Mouse (Mus musculus) CH12.LX (cell line): ENCODE measurements around the gene S100a7a. TPM values are rescaled to one million over a fixed set of nuclear protein-coding genes. Genes with fewer than 3 reads are reported as not detected.

Experiments
- DNase-seq: peaks from one replicate; pipeline ENCODE4 v3.0.0-alpha.2; 2013; ENCODE audit errors: extremely low read depth
- H3K27ac ChIP-seq: 2 replicates; pipeline ENCODE4 v1.5.1; 2012; ENCODE audit warnings: low read depth, mild to moderate bottlenecking, control low read depth, moderate library complexity; ENCODE audit not compliant: insufficient read depth
- H3K27me3 ChIP-seq: replicated peaks from 2 replicates; pipeline ENCODE3; 2012; ENCODE audit warnings: inconsistent platforms
- H3K36me3 ChIP-seq, 2 experiments: replicated peaks in 1 of 2; 2 replicates each; pipeline versions ENCODE3 to v1.6.1; 2012; ENCODE audit warnings: inconsistent platforms in 1 of 2, low read length in 1 of 2, mild to moderate bottlenecking in 1 of 2, mixed read lengths in 1 of 2, moderate library complexity in 1 of 2; ENCODE audit not compliant: control insufficient read depth in 1 of 2, insufficient read depth in 1 of 2
- H3K4me1 ChIP-seq, 2 experiments: 2 replicates each; pipeline ENCODE4 v1.6.1; 2012; ENCODE audit warnings: inconsistent platforms in 1 of 2, moderate library complexity in 1 of 2; ENCODE audit not compliant: insufficient read depth in 2 of 2, control insufficient read depth in 1 of 2
- H3K4me2 ChIP-seq: 2 replicates; pipeline ENCODE4 v1.6.1; 2012; ENCODE audit warnings: low read depth, mild to moderate bottlenecking, control low read depth; ENCODE audit not compliant: poor library complexity, insufficient read depth, severe bottlenecking
- H3K4me3 ChIP-seq, 3 experiments: fragments of 150-350 bp in 1 of 3; sonication (generic) in 1 of 3; replicated peaks in 1 of 3; 2 replicates each; pipeline versions ENCODE3 to v1.5.1; 2011 to 2012; ENCODE audit warnings: low read depth in 2 of 3, low read length in 2 of 3, mild to moderate bottlenecking in 2 of 3, moderate library complexity in 2 of 3, control low read depth in 1 of 3, improper control_type of control experiment in 1 of 3, inconsistent platforms in 1 of 3, mixed read lengths in 1 of 3; ENCODE audit not compliant: poor library complexity in 1 of 3
- H3K79me2 ChIP-seq: replicated peaks from 2 replicates; pipeline ENCODE4 v1.6.1; 2012; ENCODE audit warnings: mild to moderate bottlenecking, moderate library complexity; ENCODE audit not compliant: control insufficient read depth, poor library complexity, insufficient read depth, severe bottlenecking; ENCODE audit errors: extremely low read depth
- H3K9ac ChIP-seq: 2 replicates; pipeline ENCODE4 v1.6.1; 2012; ENCODE audit warnings: low read depth, mild to moderate bottlenecking, control low read depth, moderate library complexity; ENCODE audit not compliant: insufficient read depth
- H3K9me3 ChIP-seq: replicated peaks from 2 replicates; pipeline ENCODE3; 2012; ENCODE audit warnings: low read length, inconsistent platforms, mixed read lengths
- CHD1 ChIP-seq: IDR thresholded peaks from 2 replicates; pipeline ENCODE4 v1.6.1; 2012; ENCODE audit warnings: low read depth, low read length, improper control_type of control experiment, inconsistent platforms
- CHD2 ChIP-seq: IDR thresholded peaks from 2 replicates; pipeline ENCODE4 v1.6.1; 2011; ENCODE audit warnings: low read length, improper control_type of control experiment
- E2F4 ChIP-seq: IDR thresholded peaks from 2 replicates; pipeline ENCODE4 v1.6.1; 2011; ENCODE audit warnings: low read depth, low read length, improper control_type of control experiment; ENCODE audit not compliant: insufficient replicate concordance
- ELF1 ChIP-seq: IDR thresholded peaks from 2 replicates; pipeline ENCODE4 v1.6.1; 2014; ENCODE audit warnings: low read depth, mild to moderate bottlenecking, inconsistent platforms, low read length, improper control_type of control experiment
- EP300 ChIP-seq: IDR thresholded peaks from 2 replicates; pipeline ENCODE4 v1.6.1; 2011; ENCODE audit warnings: low read length, improper control_type of control experiment
- GABPA ChIP-seq: IDR thresholded peaks from 2 replicates; pipeline ENCODE4 v1.6.1; 2012; ENCODE audit warnings: low read depth, low read length, improper control_type of control experiment, inconsistent platforms; ENCODE audit not compliant: insufficient replicate concordance
- HCFC1 ChIP-seq: IDR thresholded peaks from 2 replicates; pipeline ENCODE4 v1.6.1; 2012; ENCODE audit warnings: low read depth, mild to moderate bottlenecking, inconsistent platforms, low read length, improper control_type of control experiment
- JUND ChIP-seq: conservative IDR thresholded peaks from 2 replicates; pipeline ENCODE4 v1.6.1; 2011; ENCODE audit warnings: low read depth, low read length, improper control_type of control experiment
- KAT2A ChIP-seq: IDR thresholded peaks from 2 replicates; pipeline ENCODE4 v1.6.1; 2012; ENCODE audit warnings: low read length, improper control_type of control experiment, inconsistent platforms; ENCODE audit not compliant: insufficient replicate concordance
- MAX ChIP-seq: IDR thresholded peaks from 2 replicates; pipeline ENCODE4 v1.6.1; 2011; ENCODE audit warnings: low read length, improper control_type of control experiment
- MAZ ChIP-seq: IDR thresholded peaks from 2 replicates; pipeline ENCODE4 v1.6.1; 2012; ENCODE audit warnings: low read depth, mild to moderate bottlenecking, inconsistent platforms, low read length, improper control_type of control experiment, moderate library complexity
- MEF2A ChIP-seq: IDR thresholded peaks from 2 replicates; pipeline ENCODE4 v1.6.1; 2014; ENCODE audit warnings: low read depth, mild to moderate bottlenecking, inconsistent platforms, low read length, improper control_type of control experiment, borderline replicate concordance
- MXI1 ChIP-seq: IDR thresholded peaks from 2 replicates; pipeline ENCODE4 v1.6.1; 2011; ENCODE audit warnings: mild to moderate bottlenecking, low read depth, low read length, improper control_type of control experiment
- NELFE ChIP-seq: IDR thresholded peaks from 2 replicates; pipeline ENCODE4 v1.6.1; 2011; ENCODE audit warnings: low read depth, low read length, improper control_type of control experiment
- PAX5 ChIP-seq: IDR thresholded peaks from 2 replicates; pipeline ENCODE4 v1.6.1; 2012; ENCODE audit warnings: low read length, inconsistent platforms, mixed read lengths
- POLR2A ChIP-seq: IDR thresholded peaks from 2 replicates; pipeline ENCODE4 v1.6.1; 2011; ENCODE audit warnings: low read depth, mild to moderate bottlenecking, improper control_type of control experiment, low read length
- POLR2AphosphoS2 ChIP-seq: IDR thresholded peaks from 2 replicates; pipeline ENCODE4 v1.6.1; 2011; ENCODE audit warnings: low read depth, low read length, improper control_type of control experiment
- RAD21 ChIP-seq: IDR thresholded peaks from 2 replicates; pipeline ENCODE4 v1.6.1; 2011; ENCODE audit warnings: low read depth, mild to moderate bottlenecking, low read length, improper control_type of control experiment, moderate library complexity
- RCOR1 ChIP-seq: conservative IDR thresholded peaks from 2 replicates; pipeline ENCODE4 v1.6.1; 2012; ENCODE audit warnings: low read depth, mild to moderate bottlenecking, inconsistent platforms, low read length, improper control_type of control experiment
- SIN3A ChIP-seq: IDR thresholded peaks from 2 replicates; pipeline ENCODE4 v1.6.1; 2012; ENCODE audit warnings: low read length, improper control_type of control experiment, inconsistent platforms
- TCF12 ChIP-seq: IDR thresholded peaks from 2 replicates; pipeline ENCODE4 v1.6.1; 2014; ENCODE audit warnings: low read depth, mild to moderate bottlenecking, inconsistent platforms, low read length, improper control_type of control experiment
- UBTF ChIP-seq: IDR thresholded peaks from 2 replicates; pipeline ENCODE4 v1.6.1; 2012; ENCODE audit warnings: low read depth, mild to moderate bottlenecking, inconsistent platforms, low read length, improper control_type of control experiment, moderate library complexity
- USF1 ChIP-seq: IDR thresholded peaks from 2 replicates; pipeline ENCODE4 v1.6.1; 2014; ENCODE audit warnings: low read depth, mild to moderate bottlenecking, inconsistent platforms, low read length, improper control_type of control experiment
- USF2 ChIP-seq: conservative IDR thresholded peaks from 2 replicates; pipeline ENCODE4 v1.6.1; 2011; ENCODE audit warnings: low read depth, low read length, improper control_type of control experiment
- ZKSCAN1 ChIP-seq: IDR thresholded peaks from 2 replicates; pipeline ENCODE4 v1.6.1; 2012; ENCODE audit warnings: low read depth, inconsistent platforms, low read length, improper control_type of control experiment, borderline replicate concordance
- dilution Hi-C: fragments of 300-500 bp; cut with MboI; formaldehyde crosslinking; loops from 2 replicates; pipeline ENCODE4 v1.14.3; 2020; ENCODE audit warnings: low sequenced_read_pairs; ENCODE audit not compliant: extremely low pct_unique_long_range_greater_than_20kb, extremely low pct_ligation_motif_present
- in situ Hi-C: fragments of 300-500 bp; cut with MboI; formaldehyde crosslinking; loops from 3 replicates; pipeline ENCODE4 v1.14.3; 2019; ENCODE audit warnings: low sequenced_read_pairs, low pct_ligation_motif_present, low pct_unique_long_range_greater_than_20kb, mixed read lengths
- polyA plus RNA-seq: library from polyadenylated mRNA; unstranded; fragments of >175 nt; gene quantifications from 2 replicates; pipeline ENCODE4 v1.2.1, GENCODE M21; 2012; ENCODE audit warnings: low read depth; ENCODE audit not compliant: insufficient read length
- total RNA-seq, 2 experiments: library from RNA; depleted of rRNA; stranded (reverse); fragments of 300-350 nt in 1 of 2; fragments of >200 nt in 1 of 2; gene quantifications; 2 replicates each; pipeline ENCODE4 v1.2.3; 2012 to 2014

S100a7a gene
- total and polyA plus RNA-seq, 3 experiments, result not detected

GRCm38 (mm10) chr3:90686835-90687234 lies 33.0 kb downstream of the S100a7a start:
- Histone ChIP-seq H3K27ac (no peak overlapping the region), H3K9me3 (no peaks in the 10 kb centered on the region), H3K79me2 (no peaks in the 10 kb centered on the region), H3K36me3 (no peaks in the 10 kb centered on the region), H3K9ac (no peak overlapping the region), H3K4me1 (no peaks in the 10 kb centered on the region), H3K27me3 (peaks cover 82% of the 10 kb centered on the region), H3K4me2 (no peak overlapping the region), H3K4me3 (no peak overlapping the region)
- in situ Hi-C loops, result no loop called here
- TF ChIP-seq RCOR1 (no peak), USF2 (no peak), ZKSCAN1 (no peak), USF1 (no peak), SIN3A (no peak), CHD1 (no peak), GABPA (no peak), E2F4 (no peak), EP300 (no peak), HCFC1 (no peak)
- dilution Hi-C loops, result no loop called here
- DNase-seq, result no peak

GRCm38 (mm10) chr3:90693496-90693895 lies 39.7 kb downstream of the S100a7a start:
- Histone ChIP-seq H3K79me2 (no peaks in the 10 kb centered on the region), H3K4me2 (no peak overlapping the region), H3K27ac (no peak overlapping the region), H3K4me3 (no peak overlapping the region), H3K36me3 (no peaks in the 10 kb centered on the region), H3K9ac (no peak overlapping the region), H3K27me3 (peaks cover 70% of the 10 kb centered on the region), H3K4me1 (no peaks in the 10 kb centered on the region), H3K9me3 (no peaks in the 10 kb centered on the region)
- no peak for DNase-seq
- in situ Hi-C loops, result no loop called here
- dilution Hi-C loops, result no loop called here
- TF ChIP-seq POLR2AphosphoS2, result no peak

GRCm38 (mm10) chr3:90695613-90696012 lies 41.8 kb downstream of the S100a7a start, which contains the start of gene S100a9:
Gene S100a9 (minus strand): TSS chr3:90695721.
- no peak for DNase-seq
- in situ Hi-C loops, result no loop called here
- Histone ChIP-seq H3K27ac (no peak within 1 kb of the TSS), H3K9ac (no peak within 1 kb of the TSS), H3K4me3 (no peak within 1 kb of the TSS), H3K4me1 (no peaks in the 10 kb centered on the region)
- TF ChIP-seq EP300, result no peak
- TF ChIP-seq MEF2A, result no peak
- TF ChIP-seq KAT2A, result no peak
- no peak for TF ChIP-seq POLR2A
- TF ChIP-seq PAX5, result no peak
- no peak for TF ChIP-seq RAD21
- no peak for TF ChIP-seq TCF12
- no peak for TF ChIP-seq HCFC1
- no peak for TF ChIP-seq E2F4
- TF ChIP-seq ELF1, result no peak
- TF ChIP-seq JUND, result no peak
- no peak for TF ChIP-seq MAZ
- TF ChIP-seq MXI1, result no peak
- no peak for TF ChIP-seq NELFE
- TF ChIP-seq CHD2, result no peak
- TF ChIP-seq MAX, result no peak
- TF ChIP-seq USF2, result no peak
- TF ChIP-seq UBTF, result no peak
- TF ChIP-seq ZKSCAN1, result no peak
- TF ChIP-seq, all 38 proteins: peak for 0
- Histone ChIP-seq H3K9me3 (no peaks in the 10 kb centered on the region), H3K36me3 (no peaks in the 10 kb centered on the region), H3K27me3 (peaks cover 65% of the 10 kb centered on the region), H3K4me2 (no peak within 1 kb of the TSS), H3K79me2 (no peaks in the 10 kb centered on the region)
- dilution Hi-C loops, result no loop called here
